Mouse (Mus musculus): ENCODE data around the gene Tuba8.

The Tuba8 gene

DNA sequence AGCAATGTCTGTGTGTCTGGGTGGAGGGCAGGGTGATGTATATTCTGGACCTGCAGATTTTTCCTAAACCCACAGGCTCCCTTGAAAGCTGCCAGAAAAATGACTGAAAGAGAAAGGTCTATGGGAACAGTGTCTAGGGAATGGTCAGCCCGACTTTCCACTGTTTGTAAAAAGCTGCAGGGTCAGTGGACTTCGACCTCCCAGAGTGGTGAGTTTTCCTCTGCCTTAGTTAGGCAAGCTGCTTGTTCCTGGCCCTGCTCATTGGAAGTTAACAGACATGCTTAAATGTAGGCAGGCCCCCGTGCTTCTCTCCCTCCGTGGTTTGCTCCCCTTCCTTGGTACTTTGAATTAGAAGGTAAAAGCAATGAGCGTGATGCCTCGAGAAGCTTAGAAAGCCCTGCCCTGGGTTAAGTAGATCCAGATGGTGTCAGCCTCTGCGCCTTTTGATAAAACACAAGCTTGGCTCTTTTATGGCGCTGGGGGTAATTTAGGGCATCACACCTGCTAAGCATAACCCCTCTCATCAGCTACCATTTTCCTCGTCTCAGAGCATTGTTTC, 12.6 kb upstream of the Tuba8 start:
- DNase-seq: no peak

DNA sequence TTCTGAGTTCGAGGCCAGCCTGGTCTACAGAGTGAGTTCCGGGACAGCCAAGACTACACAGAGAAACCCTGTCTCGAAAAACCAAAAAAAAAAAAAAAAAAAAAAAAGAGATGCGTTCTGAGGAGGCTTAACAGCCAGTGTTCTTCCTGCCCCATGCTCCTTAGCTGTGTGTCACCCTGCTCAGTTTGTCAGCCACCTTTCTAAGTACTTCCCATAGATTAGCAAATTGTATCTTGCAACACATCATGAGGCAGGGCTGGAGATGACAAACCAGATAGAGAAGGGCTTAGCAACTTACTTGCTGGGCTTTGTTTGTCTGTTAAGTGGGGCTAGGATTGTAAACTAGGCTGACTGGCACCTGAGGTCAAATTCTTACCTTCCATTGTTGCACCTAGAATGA, 10.0 kb upstream of the Tuba8 start:
- DNase-seq: no peak

DNA sequence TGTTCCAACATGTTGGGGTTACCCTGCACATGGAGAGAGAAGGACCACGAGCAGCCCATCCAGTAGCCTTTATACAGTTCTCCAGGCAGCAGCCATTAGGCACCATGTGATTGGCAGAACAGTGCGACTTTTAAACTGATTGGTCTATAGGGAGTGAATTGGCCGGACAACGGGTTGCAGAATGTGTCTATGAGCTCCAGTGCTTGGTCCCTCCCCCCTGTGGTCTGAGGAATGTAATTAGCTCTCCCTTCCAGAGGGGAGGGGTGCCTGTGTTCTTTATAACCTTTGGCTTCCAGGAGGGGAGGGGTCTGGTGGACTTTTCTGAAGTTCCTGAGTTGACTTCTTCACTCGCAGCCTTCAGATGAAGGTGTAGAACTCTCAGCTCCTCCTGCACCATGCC, 8.5 kb upstream of the Tuba8 start:
- DNase-seq: no peak

DNA sequence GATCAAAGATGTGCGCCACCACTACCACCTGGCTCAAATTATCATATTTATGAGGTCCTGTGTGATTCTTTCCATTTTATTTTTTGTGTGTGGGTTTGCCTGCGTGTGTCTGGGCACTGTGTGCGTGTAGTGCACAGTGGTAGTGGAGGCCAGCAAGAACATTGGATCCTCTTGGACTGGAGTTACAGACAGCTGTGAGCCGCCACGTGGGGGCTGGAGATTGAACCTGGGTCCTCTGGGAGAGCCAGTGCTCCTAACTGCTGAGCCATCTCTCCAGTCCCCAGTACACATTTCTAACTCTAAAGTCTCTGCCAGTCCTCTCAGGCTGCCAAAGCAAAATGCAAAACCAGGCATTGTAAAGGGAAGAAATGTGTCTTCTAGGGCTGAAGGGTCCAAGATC, 4.0 kb upstream of the Tuba8 start:
- DNase-seq: no peak

DNA sequence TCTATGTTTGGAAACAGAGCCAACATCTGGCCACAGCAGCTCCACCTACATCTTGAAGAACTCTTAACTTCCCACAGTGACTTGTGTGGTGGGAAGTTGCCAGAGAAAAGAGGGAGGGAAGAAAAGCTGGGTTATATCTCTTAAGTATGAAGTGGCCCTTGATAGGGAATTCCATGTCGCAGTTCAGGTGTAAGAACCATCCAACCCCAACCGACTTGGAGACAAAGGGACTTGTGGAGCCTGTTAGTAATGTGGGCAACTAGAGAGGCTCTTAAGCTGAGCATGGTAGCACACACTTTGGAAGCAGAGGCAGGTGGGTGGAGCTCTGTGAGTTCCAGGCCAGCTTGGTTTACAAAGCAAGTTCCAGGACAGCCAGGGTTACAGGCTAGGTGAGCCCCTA, 912 bp upstream of the Tuba8 start:
- DNase-seq: no peak

DNA sequence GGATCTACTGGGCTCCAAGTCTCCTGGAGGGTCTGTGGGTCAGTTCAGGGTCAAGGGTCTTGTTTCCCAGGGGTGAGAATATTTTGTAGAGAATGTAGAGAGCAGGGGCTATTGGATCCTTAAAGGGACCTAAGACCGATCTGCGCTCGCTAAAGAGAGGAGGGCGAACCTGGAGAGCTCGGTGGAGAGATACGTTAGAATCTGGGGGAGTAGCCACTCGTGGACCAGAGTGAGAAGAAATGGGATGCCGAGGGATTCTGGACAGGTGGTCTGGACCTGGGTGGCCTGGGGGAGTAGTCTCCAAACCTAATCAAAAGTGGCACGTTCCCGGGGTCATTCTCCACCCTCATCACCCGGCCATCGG, 412 bp downstream of the Tuba8 start:
- no peak for DNase-seq

DNA sequence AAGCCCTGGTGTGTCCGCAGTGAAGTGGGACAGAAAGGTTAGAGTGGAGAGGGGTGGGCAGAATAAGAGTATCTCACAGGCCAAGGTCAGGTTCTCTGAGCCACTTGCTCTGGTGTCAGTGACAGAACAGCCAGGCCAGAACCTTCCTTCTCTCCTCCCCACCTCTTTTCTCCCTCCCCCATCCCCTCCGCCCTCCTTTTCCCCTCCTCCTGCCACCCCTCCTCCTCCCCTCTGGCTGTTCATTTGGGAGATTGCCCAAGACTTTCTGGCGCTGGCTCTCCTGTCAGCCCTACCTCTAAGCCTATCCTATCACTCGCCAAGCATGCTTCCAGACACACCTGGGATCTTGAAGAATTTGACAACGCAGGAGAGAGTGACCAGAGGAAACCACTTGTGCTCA, 1.2 kb downstream of the Tuba8 start:
- DNase-seq: peak; percentile 58

DNA sequence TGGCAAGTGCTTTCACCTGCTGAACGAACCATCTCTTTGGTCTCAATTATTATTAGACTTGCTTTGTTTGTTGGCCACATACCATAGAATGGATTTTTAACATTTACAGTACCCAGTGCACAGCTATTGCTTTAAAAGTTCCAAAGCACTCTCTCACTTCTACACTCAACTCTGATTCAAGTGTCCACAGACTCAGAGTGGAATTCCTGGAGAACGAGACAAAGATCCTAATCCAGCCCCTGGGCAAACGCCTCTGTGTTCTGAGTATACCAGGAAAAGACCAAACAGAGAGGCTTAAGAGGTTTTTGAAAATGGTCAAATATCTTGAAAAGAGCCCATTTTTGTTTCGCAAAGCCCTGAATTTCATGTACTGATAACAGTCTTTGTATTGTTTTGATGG, 2.5 kb downstream of the Tuba8 start:
- DNase-seq: no peak

DNA sequence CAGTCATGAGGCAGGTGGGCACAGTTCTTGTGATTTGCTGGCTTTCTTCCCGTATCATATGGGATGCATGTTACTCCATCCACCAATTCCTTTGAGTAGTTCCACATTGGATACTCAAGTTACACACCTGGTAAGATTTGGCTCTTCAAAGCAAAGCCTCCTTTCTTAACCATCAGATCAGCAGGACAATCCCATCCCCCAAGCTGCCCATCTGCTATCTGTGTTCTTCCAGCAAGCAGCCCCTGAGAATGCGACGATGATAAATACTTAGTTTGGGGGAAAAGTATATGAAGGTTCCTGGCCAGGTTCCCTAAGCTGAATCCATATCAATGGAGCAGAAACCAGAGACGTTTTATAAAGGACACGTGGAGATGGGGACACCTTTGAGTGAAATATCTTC, 3.7 kb downstream of the Tuba8 start:
- no peak for DNase-seq

DNA sequence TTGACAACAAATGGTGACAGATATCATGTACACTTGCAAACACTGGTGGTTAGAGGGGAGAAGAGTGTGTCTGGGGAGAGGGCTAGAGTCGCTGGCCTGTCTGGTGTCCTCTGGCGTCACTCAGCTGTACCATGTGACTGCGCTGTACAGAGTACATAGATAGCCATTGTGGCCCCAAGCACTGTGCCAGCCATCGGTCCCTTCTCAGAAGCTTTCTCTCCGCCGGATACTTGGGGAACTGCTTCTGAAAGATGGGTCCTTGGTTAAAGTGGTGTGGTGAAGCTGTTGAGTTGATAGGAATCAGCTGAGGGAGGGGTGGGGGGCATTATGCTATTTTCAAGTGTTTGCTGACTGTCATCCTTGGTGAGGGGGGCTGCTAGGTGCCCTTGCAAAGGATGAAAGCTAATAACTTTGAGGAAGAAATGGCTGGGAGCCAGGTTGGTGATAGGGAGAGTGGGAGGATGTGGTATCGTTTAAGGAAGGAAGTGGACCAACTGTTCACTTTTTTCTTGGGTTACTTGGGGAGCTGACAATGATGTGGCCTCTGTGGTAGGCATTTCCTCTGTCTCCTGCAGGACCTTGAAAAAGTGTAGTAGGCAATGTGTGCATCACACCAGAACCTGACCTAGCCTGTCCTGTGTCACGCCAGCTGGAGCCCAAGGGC, 4.3 kb downstream of the Tuba8 start:
- DNase-seq: no peak

DNA sequence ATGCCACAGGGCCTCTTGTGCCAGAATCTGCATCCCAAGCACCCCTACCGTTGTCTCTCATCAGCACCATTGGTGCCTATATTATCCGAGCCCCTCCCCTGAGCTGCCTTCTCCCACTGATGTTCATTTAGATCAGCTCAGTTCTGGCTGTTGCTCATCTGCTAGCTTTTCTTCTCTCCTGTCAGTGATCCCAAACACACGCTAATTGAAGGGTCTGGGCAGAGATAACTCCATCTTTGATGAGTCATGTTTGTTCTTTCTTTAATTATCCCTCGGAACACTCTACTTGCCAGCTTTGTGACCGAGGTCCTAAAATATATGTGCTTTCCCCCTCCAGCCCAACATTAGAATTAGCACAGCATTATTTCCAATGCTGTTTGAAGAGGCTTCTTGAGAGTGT, 4.8 kb downstream of the Tuba8 start:
- DNase-seq: no peak

DNA sequence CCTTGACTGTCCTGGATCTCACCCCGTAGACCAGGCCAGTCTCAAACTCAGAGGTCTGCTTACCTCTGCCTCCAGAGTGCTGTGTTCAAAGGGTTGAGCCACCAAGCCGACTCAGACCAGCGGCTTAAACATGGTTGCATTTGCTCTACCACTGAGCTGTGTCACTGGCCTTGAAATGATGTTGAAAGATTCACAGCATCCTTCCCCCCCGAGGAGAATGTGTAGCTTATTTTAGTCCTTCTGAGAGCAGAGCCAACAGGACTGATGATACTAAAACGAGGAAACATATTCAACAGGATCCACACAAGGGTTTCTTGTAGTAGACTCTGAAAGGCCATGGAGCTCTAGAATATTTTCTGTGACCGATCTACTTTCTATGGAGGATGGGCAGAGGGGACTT, 5.4 kb downstream of the Tuba8 start:
- DNase-seq: no peak

DNA sequence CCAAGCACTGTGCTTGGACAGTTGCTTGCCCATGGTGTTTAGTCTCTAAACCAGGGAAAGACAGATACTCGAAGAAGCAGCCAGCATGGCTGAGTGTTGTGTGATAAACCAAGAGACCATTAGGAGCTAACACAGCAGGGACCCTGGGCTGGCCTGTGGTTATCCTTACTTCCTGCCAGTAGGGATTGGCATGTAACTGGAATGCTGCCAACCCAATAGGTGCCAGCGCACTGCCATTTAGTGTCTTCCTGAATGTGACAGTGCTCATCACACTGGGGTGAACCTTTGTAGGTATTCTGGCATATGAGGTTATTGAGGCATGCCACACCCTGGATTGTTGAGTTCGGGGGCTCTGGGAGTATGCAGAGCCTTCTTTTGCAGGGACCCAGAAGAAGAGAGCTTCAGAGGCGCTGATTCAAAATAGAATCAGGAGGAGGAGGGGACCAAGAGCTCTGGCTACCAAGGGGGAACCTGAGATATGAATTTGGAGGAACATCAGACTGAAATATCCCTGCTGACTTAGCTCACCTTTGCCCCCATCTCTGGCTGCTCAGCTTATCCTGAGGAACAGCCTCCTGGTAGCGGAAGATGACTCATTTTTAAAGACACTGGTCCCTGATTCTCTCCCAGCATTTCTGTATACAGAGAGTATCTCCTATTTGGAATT, 6.2 kb downstream of the Tuba8 start:
- DNase-seq: no peak

DNA sequence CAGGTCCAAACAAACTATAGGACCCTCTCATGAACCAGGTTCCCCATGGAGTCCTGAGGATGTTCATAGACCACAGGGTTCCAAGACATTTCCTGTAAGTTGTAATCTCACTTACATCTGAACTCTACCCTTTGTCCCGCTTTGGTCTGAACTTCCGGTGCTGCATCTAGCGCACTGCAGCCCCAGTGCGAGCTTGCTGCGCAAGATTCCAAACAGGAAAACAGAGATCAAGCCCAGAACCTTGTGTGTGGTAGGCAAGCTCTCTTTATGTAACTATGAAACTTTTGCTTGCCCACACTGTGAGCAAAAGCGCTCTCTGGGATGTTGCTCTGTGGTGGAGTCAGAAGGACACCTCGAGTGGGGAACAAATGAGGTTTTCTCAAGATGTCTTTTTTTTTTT, 7.5 kb downstream of the Tuba8 start:
- DNase-seq: no peak

DNA sequence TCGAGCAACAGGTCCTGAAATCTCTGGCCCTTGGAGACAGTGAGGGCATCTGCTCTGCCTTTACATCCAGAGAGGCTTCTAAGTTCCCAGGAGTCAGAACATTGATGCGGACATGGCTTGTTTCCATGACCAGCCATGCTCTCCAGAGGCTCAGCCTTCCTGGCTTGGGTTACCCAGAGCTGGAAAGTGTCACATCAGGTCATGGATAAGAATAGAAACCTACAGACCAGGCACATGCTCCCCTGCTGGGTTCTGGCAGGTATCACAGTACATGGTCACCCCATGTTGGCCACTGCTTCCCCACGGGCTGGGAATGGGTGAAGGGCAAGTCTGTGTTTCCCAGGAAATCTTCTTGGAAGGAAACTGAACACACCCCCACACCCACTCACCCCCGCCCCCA, 8.9 kb downstream of the Tuba8 start:
- DNase-seq: no peak

DNA sequence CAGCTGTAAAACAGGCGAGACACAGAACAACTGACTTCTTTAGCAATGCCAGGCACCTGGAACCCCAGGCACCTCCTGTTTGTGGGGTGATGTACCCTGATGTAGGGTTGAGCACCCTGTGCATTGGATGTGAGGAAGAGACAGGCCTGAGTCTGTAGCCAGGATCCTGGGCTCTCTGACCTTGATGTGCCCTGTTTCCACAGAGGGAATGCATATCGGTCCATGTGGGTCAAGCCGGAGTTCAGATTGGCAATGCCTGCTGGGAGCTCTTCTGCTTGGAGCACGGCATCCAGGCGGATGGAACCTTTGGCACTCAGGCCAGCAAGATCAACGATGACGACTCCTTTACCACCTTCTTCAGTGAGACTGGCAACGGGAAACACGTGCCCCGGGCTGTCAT, 9.7 kb downstream of the Tuba8 start:
- DNase-seq: no peak

DNA sequence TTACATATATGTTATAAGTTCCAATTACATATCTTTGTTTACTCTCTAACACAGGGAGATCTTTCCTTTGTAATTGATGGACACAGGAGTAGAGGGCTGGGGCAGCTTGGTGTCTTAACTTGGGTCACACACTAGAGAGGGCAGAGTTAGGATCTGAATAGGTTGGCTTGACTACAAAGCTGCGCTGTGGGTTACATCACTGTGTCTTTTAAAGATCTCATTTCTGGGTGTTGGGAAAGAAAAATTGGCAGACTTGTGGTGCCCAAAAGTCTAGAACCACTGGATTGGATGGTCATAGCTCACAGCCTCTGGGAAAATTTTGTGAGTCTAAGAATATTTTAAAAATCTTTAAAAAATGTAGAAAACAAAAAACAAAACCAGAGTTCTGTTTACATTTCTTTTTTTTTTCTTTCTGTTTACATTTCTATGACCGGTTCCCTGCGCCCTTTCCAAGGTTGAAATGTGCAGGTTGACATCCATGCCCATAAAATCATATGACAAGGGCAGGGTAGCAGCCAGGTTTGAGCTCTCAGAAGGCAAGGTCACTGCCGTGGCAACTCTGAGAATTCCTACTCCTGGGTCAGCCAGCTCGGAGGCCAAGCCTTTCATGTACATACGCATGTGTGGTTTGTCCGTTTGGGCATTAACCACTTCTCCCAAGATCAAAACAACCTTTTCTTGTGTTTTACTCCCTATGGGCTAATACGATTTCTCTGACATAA, 11.5 kb downstream of the Tuba8 start:
- DNase-seq: no peak

DNA sequence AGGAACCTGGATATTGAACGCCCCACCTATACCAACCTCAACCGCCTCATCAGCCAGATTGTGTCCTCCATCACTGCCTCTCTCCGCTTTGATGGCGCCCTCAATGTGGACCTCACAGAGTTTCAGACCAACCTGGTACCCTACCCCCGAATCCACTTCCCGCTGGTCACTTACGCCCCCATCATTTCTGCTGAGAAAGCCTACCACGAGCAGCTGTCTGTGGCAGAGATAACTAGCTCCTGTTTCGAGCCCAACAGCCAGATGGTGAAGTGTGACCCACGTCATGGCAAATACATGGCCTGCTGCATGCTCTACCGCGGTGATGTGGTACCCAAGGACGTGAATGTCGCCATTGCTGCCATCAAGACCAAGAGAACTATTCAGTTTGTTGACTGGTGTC, 12.5 kb downstream of the Tuba8 start:
- no peak for DNase-seq

DNA sequence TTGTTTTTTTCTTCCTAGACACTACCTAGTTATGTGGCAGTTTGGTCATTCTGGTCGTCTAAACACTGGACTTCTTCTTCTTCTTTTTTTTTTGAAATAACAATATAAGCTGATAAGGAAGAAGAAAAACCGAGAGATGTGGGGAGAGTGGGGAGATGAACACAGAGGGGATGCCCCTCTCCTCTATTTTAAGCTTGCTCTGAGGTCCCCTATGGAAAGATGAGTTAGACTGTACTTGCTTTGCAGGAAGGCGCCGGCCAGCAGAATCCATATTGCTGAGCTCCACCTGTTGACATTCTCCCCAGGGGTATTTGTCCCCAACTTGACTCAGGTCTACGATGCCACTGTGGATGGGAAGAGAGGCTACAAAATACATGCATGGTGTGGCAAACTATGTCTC, 13.6 kb downstream of the Tuba8 start:
- no peak for DNase-seq

DNA sequence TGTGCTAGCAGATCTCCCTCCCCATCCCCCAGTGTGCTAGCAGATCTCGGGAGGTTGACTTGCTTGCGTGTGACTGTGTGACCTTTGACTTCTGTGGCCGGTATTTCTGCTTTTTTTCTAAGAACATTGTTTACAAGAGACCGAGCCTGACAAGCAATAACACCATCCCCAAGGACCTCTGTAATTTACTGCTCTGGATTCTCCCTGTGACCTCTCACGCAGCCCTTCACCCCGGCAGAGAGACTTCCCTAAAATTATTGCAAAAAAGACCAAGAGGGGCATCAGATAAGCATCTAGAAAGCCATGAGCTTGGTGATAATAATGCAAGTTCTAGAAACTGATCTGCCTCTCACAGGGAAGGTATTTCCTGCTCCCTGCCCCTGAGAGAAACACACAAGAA, 14.5 kb downstream of the Tuba8 start:
- no peak for DNase-seq

DNA sequence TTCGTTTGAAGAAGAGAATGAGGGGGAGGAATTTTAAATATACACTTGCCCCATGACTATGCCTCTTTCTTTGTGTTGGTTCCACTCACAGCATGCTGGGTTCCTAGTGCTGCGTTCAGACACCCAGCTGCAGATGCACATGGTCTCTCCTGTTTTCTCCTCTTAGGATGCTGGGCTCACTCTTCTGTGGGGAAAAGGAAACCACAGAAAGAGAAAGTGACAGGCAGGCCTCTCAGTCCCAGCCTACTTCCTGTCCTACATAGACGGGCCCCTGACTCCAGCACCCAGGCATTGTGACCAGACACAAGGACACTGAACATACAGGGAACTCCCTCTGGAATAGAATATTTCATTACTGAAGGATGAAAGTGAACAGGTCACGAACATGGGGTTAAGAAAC, 15.5 kb downstream of the Tuba8 start:
- DNase-seq: no peak

DNA sequence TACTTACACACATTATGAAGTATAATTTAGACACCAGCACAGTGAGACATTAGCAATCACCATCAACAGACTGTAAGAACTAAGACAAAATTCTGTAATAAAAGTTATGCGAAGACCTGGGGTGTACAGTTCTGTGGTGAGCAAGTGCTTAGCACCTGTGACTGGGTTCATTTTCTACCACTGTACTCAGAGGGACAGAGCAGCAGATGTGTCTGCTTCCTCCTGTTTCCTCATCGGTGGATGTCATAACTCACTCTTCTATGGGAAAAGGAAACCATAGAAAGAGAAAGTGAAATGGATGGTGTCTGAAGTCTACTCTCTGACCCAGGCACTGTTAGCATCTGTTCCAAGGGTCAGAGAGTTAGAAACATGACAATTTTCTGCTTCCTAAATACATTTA, 16.2 kb downstream of the Tuba8 start:
- DNase-seq: no peak

DNA sequence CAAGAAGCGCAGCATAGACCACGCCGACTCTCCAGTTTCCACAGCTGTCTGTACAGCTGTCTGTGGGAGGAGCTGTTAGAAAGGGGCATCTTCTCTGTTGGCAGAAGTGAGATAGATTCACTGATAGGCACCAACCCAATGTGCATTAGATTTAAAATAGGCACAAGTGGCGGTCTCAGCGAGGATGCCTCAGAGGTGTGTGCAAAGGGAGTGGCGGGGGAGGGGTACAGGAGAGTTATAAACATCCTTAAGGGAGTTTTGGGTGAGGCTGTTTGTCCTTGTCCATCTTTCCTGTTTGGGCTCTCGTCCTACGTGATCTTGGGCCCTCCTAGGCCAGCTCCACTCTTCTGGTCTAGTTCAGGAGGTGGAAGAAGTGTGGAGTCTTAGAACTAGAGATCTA, 17.9 kb downstream of the Tuba8 start:
- no peak for DNase-seq

DNA sequence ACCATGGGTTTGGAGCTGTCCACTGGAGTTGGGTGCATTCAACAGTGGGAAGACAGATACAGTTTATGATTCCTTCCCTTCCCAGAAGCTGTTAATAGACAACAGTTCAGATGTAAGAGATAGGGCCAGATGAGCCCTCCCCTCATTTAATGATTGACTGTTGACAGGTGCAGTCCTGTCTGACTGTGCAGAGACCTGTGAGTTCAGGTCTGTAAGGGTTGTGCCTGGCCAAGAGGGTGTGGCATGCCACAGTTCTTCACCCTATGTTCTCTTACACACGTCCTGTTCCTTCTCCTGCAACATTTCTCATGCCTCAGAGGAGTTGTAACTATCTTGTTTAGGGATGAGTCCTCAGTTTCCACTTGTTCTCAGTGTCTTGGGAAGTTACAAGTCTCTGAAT, 22.2 kb downstream of the Tuba8 start:
- DNase-seq: no peak
